Mouse (Mus musculus) gastrocnemius, postnatal 10 days (tissue): Measurements from ENCODE around the gene Lexm. TPM values are rescaled to one million over a fixed set of nuclear protein-coding genes. Genes with fewer than 3 reads are reported as not detected.
A peak's percentile ranks its signal among the peaks of the same experiment; 100 is the strongest.

ENCODE experiments used
- DNase-seq: peaks from one replicate; pipeline ENCODE4 v3.0.0; 2021; ENCODE audit warnings: mixed read lengths
- long read RNA-seq, 2 experiments: library from polyadenylated mRNA; stranded (forward); transcript quantifications; one replicate each; pipeline ENCODE4 v2.0.0; 2021
- total RNA-seq, 2 experiments: library from RNA; stranded (reverse); gene quantifications; 2 replicates each; pipeline ENCODE4 v1.2.3; 2021

The Lexm gene
- not detected for total RNA-seq
- long read RNA-seq, experiment 1: 0 reads
- long read RNA-seq, experiment 2: 0 reads

- no peak for DNase-seq
Measured at GRCm38 (mm10) chr4:106617056-106617455, at the start of gene Lexm. Gene Lexm, minus strand, starts transcription at chr4:106617241.

DNA sequence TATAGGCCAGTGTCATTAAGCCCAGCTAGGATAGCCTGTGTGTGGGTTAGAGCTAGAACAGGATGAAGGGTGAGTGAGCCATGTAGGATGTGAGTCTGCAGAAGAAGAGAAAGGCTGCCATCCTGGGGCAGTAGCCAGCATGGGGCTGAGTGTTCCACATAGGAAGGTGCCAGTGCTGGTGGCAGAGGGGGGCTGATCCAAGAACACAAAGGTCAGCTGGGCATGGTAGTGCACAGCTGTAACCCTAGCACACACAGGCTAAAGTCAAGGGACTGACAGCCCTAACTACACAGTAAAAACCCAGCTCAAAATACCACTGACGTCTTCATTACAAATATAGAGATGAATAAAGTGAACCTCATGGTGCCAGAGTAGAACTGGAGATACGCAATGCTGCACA, 49.5 kb upstream of the Lexm start:
- DNase-seq: peak; percentile 30

DNA sequence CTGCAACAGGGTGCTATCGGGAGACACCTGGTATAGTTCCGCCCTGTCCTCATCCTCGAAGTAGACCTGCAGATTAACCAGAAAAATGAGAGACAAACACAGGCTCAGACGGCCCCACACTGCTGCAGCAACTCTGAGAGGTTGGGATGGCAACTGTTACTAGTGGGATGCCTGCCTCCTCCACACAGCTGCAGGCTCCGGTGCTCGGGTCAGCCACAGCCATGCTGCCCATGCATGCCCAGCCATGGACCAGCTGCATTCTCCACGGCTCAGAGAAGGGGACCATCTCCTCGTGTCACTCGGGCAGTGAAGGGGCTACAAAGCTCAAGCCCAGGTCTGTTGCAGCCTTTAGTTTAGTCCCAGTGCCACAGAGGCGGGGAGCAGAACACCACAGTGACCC, 48.6 kb upstream of the Lexm start:
- no peak for DNase-seq

- DNase-seq: no peak
Measured at GRCm38 (mm10) chr4:106665269-106665668, 48.2 kb upstream of the Lexm start.

DNA sequence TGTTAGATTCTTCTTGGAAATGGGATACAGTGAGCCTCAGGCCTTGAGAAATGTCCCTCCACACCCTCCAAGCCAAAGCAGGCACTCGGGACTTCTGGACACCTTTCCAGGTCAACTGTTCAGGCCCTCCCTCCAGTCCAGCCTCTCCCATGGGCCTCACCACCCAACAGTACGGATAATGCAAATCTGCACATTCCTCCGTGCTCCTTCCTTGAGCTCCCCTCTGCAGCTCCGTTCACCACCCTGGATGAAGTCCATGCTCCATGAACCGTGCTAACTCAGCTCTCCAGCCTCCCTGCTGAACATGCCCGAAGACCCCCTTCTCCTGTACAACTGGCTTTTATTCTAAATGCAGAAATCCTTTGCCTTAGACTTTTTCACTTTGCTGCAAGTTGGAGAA, 47.7 kb upstream of the Lexm start:
- DNase-seq: no peak

- DNase-seq: no peak
Measured at GRCm38 (mm10) chr4:106663956-106664470, 47.0 kb upstream of the Lexm start.

GRCm38 (mm10) chr4:106655681-106656080, 38.6 kb upstream of the Lexm start:
- DNase-seq: no peak

GRCm38 (mm10) chr4:106653051-106653450, 36.0 kb upstream of the Lexm start:
- no peak for DNase-seq

DNA sequence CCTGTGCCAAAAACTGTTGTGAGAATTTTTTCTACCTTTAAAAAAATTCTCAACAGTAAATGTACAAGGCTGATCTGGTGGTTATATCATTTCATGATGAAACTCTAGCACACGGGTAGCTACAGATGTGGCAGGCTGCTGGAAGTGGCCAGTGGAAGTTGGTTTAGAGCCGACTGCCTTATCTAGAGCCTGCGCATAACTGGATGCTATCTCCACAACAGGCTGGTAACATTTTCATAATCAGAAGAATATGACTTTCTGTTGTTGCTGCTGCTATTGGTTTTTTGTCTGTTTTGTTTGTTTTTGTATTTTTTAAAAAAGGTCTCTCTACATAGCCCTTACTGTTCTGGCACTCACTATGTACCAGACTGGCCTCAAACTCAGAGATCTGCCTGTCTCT, 35.5 kb upstream of the Lexm start:
- DNase-seq: no peak

- DNase-seq: peak; percentile 96
Measured at GRCm38 (mm10) chr4:106650833-106651527, 33.9 kb upstream of the Lexm start, which contains the start of gene Pars2. Gene Pars2, plus strand, starts transcription at chr4:106651069.

DNA sequence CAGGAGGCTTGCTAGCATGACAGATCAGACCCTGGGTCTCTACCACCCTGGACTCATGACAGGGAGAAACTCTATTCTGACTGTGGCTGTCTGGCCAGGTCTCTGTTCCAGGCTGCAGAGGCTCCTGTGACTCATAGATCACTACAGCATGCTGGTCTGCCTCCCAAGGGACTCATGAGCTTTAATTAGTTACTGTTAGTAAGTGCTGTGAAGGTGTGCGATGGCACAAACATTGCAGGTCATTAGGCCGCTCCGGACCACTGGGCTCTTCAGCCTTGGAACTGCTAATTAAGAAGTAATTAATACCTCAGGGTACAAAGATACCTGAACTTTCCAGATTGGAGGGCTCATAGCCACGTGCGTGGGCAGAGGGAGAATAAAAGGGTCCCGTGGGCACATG, 30.1 kb upstream of the Lexm start:
- no peak for DNase-seq

GRCm38 (mm10) chr4:106645797-106646196, 28.8 kb upstream of the Lexm start:
- DNase-seq: no peak

GRCm38 (mm10) chr4:106644218-106644610, 27.2 kb upstream of the Lexm start:
- DNase-seq: no peak

DNA sequence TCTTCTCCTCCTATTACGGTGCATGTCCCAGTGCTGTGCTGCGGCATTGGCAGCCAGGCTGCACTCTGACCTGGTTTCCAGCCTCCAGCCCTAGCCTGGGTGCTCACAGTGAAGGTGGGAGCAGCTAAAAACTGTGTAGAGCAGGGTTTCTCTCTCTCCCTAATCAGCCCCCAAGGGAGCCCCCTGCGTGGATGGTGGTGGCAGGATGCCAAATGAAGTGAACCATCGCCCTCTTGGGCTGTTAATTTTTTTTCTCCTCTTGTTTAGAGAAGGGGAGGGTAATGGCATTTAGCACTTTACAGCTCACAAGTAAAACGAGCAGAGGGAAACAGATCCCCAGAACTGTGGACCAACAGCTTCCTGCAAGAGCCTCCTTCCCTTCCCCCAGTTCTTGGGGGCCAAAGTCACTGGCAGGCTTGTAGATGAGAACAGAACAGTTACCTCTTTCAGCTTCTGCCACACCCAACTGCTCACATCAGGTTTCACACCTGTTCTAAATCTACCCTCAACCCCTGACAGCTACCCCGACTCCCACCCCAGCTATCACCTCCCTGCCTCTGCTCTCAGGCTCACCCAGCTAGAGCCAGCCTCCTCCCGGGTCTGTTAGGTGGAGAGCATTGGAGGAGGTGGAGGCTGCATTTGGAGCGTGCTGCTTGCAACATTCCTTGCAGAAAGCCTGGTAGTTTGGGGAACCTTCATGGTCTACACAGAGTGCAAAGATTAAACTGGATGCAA, 26.6 kb upstream of the Lexm start:
- DNase-seq: no peak

DNA sequence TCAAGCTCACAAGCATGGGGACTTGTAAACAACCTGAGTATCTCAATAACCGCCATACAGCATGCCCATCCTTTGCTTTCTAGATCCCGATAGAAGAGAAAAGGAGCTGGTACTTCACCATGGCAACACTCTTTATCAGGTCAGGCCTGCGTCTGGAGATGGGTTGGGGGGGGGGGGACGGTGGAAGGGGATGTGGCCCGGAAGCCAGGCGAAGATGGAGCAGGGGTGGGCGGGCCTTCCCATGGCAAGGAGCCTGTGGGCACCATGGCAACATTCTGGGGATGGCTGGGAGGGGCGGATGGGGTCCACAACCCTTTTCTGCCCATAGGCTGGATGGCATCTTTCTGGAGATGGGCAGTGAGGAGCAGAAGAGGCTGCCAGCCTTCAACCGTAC, 17.0 kb upstream of the Lexm start:
- no peak for DNase-seq

- no peak for DNase-seq
Measured at GRCm38 (mm10) chr4:106633281-106634085, 16.4 kb upstream of the Lexm start.

DNA sequence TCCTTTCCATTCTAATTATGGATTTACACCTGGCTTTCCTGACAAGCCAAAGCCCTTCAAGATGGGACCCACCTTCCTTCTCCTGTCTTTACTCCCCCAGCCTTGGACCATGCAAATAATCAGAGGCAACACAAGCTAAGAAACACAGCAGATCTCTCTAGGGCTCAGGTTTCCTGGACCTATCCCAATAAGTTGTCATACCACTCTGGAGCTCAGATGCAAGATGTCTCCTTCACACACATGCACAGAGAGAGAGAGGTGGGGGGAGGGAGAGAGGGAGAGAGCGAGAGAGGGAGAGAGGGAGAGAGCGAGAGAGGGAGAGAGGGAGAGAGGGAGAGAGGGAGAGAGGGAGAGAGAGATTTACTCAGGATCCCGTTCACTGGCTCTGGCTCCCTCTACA, 15.3 kb upstream of the Lexm start:
- DNase-seq: no peak

GRCm38 (mm10) chr4:106630333-106631220, 13.5 kb upstream of the Lexm start:
- peak; percentile 65 for DNase-seq

DNA sequence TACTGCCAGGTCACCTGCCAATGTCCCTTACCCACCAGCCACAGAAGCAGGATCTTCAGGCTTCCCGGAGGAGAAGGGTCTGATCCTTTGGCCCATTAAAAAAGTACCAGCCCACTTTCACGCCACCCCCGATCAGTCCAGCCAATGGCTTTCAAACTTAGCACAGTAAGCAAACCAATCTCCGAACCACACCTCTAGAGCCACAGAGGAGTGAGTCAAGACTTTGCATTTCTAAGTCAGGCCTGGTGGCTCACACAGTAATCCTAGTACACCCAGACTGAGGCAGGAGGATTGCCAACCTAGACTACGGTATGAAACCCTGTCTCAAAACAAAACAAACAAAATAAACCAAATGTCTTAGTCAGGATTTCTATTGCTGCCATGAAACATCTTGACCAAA, 12.3 kb upstream of the Lexm start:
- DNase-seq: no peak

DNA sequence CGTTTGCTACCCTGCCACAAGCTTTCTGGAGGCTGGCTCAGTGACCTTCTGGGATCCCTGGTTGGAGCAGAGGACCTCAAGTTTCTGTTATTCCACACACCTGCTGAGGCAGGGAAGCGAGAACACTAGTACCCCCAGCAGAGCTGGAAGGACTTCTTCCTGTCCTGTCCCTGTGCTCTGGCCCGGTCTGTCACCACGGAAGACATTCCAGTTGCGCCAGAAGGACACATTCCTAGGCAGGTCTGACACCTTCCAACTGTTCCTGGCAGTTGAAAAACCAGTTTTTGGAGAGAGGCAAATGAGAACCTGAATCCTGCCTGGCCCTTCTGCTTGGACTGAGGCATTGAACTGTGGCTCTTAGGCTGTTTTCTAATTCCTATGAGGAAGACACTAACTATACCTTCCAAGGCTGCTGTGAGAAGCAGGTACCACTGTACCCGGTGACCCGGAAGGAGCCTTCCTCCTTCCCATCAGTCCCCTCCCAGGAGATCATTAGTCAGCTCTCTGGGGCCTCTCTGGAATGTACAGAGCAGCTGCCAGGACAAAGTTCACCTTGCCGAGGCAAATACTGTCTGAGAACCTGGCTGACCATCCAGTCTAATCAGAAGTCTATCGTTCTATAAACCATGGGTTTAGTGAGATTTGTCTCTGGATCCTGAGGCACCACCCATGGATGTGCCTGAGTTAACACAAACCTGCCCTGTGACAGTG, 11.8 kb upstream of the Lexm start:
- DNase-seq: no peak

- DNase-seq: no peak
Measured at GRCm38 (mm10) chr4:106627809-106628208, 10.8 kb upstream of the Lexm start.
